Mouse (Mus musculus) ovary, adult 18-20 months (tissue): ENCODE data around the gene Thsd7a.

ENCODE experiments used
- DNase-seq: peaks from one replicate; pipeline ENCODE4 v3.0.0; 2022; ENCODE audit warnings: low spot score, mixed read lengths

Gene Thsd7a

DNA sequence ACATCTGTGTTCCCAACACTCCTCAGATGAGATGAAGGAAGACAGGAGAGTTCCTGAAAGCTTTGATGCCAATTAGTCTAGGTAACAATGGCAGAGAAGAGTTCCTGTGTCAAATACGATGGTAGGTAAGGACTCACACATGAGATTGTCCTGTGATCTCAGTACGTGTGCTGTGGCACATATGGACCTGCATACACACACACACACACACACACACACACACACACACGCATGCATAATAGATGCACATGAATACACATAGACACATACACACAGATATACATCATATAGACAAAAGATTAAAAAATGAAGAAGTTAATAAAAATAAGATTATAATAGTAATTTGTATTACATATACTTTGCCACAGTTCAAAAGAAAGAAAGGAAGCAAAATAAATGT is 56.0 kb downstream of the Thsd7a start:
- no peak for DNase-seq

DNA sequence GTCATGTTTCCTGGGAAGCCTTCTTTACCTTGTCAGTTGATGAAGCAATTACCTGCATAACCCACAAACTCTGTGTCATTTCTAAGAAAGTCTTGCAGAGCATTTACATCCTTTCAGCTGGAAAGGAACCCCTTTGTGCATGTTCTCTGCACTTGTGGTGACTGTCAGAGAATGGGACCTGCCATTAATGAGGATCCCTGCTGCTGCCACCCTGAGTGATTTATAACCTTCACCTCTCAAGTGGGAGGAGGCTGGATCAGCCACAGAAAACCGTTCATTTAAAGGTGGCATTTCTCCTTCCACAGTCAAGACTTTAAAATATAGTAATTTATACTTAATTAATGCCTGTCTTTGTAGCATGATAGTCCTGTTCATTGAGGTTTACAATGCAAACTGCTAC is 99.6 kb downstream of the Thsd7a start:
- no peak for DNase-seq

GRCm38 (mm10) chr6:12628637-12629246 is 120.5 kb downstream of the Thsd7a start:
- DNase-seq: no peak

- DNase-seq: no peak
These were observed 142.5 kb downstream of the Thsd7a start for GRCm38 (mm10) chr6:12606638-12607246.

GRCm38 (mm10) chr6:12602927-12603326 is 146.3 kb downstream of the Thsd7a start:
- no peak for DNase-seq

DNA sequence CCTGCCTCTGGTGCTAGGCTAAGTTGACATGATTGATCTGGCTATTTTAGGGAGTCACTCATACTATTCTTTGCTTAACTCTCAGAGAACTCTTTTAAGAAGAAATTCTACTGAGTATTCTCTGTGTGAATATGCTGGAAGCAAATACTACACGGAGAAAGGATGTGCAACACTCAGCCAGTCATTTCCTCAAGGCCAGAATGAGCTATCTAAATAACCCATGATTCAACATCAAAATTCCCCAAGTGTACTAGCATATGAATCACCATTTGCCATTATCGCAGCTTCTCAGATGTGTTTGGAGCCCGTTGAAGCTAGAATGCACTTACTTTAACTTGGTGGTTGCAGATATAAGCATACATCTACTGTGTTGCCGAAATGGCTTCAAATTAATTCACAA is 147.0 kb downstream of the Thsd7a start:
- DNase-seq: no peak

- DNase-seq: no peak
These were observed 164.8 kb downstream of the Thsd7a start for GRCm38 (mm10) chr6:12584456-12584855.

DNA sequence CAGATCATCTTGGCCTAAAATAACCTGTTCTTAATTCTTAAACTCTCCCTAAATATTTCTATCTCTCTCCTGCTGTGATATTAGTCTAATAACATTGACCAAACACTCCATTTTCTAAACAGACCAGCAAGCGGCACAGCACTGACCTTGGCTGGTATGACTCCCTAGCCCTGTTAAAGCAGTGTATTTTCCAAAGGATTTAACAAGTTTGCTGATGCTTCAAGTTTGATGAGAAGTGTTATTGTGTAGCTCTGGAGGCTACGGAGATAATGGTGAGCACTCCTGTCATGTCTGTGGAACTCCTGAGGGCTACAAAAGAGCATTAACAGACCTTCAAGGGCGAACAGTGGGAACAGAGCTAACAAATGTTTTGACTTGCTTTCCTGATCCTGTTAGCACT is 168.1 kb downstream of the Thsd7a start:
- DNase-seq: peak; percentile 1

GRCm38 (mm10) chr6:12575619-12576216 is 173.5 kb downstream of the Thsd7a start:
- no peak for DNase-seq

GRCm38 (mm10) chr6:12572202-12572601 is 177.0 kb downstream of the Thsd7a start:
- DNase-seq: no peak

GRCm38 (mm10) chr6:12565136-12565535 is 184.1 kb downstream of the Thsd7a start:
- no peak for DNase-seq

DNA sequence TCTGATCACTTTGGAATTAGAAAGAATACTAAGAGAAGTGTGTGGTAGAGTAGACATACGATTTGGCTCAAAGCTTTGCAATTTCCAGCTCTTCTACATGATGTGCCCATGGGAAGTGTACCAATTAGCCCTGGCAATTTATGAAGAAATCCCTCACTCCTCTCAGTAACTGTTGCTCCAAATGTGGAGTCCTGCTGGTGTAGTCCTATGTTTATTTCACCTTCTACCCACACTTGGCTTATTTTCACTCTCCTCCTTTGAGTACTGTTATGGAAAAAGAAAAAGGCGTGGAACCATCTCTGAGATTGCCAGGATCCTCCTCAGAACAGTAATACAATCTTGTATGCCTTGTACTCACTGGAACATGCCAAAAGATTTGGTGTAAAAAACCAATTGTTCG is 186.9 kb downstream of the Thsd7a start:
- DNase-seq: no peak

- no peak for DNase-seq
These were observed 188.7 kb downstream of the Thsd7a start for GRCm38 (mm10) chr6:12560500-12560899.

DNA sequence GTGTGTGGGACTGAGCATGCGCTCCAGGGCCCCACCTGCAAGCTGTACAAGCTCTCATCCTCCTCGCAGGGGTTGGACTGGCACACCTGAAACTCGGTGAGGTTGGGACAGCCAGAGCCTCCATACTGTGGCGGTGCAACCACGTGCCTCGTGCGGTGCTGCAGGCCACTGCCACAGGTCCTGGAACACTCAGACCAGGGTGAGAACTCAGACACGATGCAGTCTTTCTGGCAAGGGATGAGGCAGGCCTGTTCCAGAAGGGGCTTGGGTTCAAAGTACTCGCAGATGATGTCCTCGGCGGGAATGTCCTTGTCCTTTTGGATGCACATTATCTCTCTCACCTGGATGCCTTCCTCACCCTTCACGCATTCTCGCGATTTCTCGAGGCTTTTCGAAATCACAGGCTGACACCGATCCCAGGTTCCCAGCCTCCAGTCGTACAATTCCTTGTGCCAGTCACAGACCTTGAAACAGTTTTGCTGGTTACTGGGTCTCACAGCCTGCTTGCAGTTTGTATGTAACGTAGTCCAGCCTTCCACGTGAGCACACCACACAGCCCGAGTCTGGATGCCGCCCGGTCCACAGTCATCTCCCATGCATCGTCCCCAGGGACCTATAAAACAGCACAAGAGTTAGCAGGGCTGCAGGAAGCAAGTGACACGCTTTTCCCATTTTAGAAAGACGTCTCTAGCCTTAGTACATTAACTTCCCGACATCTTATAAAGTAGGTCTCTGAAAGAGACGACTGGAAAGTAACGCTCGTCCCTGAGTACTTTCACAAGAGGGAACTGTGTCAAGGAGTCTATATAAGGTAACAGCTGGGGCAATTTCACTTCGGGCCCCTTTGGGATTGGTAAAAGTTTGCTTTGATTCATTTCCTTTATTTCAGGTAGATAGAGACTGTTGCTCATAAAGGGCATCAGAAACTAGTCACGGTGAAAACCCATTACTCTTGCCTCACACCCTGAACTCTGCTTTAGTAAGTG is 193.8 kb downstream of the Thsd7a start:
- no peak for DNase-seq

DNA sequence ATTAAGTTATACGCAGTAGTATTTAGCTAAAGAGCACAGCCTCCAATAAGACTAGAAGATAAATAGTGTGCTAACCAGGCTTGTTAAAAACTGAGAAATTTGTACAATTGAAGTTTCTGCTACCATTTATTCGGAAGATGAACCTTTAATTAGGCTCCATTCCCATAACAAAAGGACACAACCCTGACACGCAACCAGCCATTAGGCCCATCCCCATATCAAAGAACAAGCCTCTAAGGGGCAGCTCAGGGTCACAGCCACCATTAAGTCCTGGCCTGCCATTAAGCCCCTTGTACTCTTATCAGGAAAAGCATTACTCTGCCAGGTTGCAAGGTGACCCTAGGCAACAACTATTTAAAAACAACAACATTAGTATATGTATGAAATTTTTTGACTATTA is 198.0 kb downstream of the Thsd7a start:
- no peak for DNase-seq

GRCm38 (mm10) chr6:12550054-12550655 is 199.1 kb downstream of the Thsd7a start:
- no peak for DNase-seq

DNA sequence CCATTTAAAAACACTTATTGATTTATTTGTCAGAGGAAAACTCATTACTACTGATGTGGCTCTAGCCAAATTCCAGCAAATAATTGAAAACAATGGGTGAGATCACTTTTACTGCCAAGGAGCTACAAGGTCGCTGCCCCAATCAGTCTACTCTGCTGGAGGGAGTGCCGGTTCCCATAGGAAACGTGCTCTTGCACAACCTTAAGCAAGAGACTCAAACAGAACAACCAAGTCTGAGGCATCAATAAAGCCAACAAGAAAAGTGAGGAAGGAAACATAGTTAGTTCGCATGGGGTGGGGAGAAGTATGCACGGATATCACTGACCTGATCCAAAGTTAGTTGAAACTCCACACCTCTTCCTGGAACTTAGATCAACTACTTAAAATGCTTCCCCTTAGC is 205.1 kb downstream of the Thsd7a start:
- peak; percentile 2 for DNase-seq

DNA sequence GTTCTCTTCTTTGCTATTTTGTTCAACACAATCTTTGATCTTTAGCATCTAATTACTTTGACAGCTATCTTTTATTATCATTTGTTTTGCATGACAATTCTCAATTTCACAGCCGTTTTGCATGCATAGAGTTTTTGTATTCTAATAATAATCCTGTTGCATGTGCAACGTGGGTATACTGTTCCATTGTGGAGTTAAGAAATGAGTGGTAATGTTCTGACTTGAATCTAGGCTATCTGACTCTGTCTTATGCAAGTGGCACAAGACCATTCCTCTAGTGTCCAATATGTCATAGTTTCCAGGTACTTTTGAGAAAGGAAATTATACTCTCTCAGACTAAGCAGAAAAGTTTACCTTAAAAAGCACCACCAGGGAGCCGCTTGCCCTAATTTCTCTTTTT is 206.7 kb downstream of the Thsd7a start:
- no peak for DNase-seq

GRCm38 (mm10) chr6:12519121-12519520 is 230.1 kb downstream of the Thsd7a start:
- no peak for DNase-seq

GRCm38 (mm10) chr6:12518283-12518903 is 230.8 kb downstream of the Thsd7a start:
- DNase-seq: no peak

DNA sequence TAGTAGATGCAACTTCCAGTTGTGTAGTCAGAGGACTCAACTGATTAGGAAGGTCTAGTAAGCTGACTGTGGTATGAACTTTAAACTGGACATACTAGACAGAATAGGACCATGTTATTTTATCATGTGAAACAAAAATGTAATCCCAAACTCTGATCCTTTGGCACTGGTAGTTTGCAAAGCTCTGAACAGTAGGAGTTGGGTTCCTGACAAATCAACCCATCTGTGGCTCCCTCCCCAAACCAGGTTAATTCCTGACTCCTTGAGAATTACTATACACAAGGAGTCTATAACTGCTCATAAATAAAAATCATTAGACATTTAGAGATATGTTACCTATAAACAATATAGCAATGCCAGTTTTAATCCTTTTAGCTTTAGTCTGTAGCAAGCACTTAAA is 231.5 kb downstream of the Thsd7a start:
- DNase-seq: no peak

DNA sequence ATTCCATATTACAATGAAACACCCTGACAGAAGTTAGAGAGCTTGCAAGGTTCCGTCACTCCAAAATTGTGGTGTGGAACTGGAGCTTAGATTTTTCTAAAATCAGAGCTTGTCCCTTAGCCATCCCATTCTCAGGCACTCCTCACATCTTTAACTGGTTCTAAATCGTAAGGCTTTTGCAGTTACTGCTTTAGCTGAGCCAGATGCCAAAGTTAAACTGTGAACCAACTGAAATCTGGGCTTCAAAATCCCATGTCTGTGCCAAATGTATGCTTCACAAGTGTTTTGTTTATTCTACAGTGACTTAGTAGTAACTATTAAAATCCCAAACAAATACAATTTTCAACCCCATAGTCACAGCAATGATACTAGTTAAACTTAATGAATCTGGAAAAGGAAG is 242.3 kb downstream of the Thsd7a start:
- DNase-seq: no peak
